Mouse (Mus musculus) kidney, adult 2 months (tissue): ENCODE measurements at regions not wholly inside any gene's neighbourhood (a gene's known extent, or its start where the extent isn't known, plus 50 kb on each side); places are given as distances from the start of the nearest gene placed in this dataset.

Source experiments
- CTCF ChIP-seq: fragments of 200-500 bp; conservative IDR thresholded peaks from 2 replicates; pipeline ENCODE4 v1.5.1; 2011; ENCODE audit warnings: low read depth, mild to moderate bottlenecking, control low read depth, low read length, moderate library complexity, mixed read lengths; ENCODE audit not compliant: insufficient read depth, insufficient read length
- POLR2A ChIP-seq: fragments of 200-500 bp; IDR thresholded peaks from one replicate; pipeline ENCODE4 v1.6.1; 2011; ENCODE audit warnings: low read depth, low read length, control low read depth

DNA sequence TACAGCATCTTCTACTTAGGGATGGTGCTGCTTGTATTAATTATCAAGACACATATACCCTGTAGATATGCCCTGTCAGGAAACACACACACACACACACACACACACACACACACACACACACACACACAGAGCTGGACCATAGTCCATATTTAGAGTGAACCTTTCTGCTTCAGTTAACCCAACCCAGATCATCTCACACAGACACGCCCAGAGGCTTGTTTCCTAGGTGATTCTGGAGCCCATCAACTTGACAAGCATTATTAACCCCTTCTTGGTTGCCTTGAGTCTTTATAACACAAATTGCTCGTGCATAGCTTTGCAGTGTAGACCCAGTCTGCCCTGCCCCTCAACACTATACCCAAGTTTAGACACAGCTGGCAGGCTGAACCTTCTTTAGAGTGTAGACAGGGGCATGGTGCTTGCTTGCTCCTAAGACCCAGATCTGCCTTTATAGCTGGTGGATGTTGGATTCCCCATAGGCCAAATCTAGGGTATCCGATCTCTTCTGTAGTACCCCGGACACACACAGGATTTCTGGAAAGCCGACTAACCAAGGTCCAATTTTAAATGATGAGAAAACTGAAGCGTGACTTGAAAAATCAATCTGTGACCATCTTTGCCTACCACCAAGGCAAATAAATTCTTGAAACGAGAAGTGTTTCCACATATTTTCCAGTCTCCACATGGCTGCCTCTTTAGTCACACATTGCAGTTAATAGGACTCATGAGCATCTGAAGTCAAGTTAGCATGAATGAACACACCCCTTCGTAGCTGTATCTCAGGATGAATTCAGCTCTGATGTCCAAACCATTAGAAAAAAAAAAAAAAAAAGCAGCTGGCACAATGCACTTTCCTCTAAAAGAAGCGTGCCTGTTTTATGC lies 56.3 kb upstream of the Stmnd1 start:
- TF ChIP-seq CTCF = no peak
- no peak for TF ChIP-seq POLR2A
